Mouse (Mus musculus) hindbrain, embryonic 10.5 days (tissue): ENCODE data around the gene 2700081O15Rik. TPM values are rescaled to one million over a fixed set of nuclear protein-coding genes. Genes with fewer than 3 reads are reported as not detected.

Experiments
- DNase-seq: peaks from one replicate; pipeline ENCODE4 v3.0.0-alpha.2; 2017; ENCODE audit warnings: low spot score
- H3K27ac ChIP-seq: fragments of 300-500 bp; sonication (generic); 2 replicates; pipeline ENCODE4 v1.5.1; 2016; ENCODE audit warnings: mild to moderate bottlenecking, moderate library complexity
- H3K27me3 ChIP-seq: fragments of 300-500 bp; sonication (generic); 2 replicates; pipeline ENCODE4 v1.6.1; 2016; ENCODE audit warnings: mild to moderate bottlenecking; ENCODE audit not compliant: poor library complexity, insufficient read depth, severe bottlenecking
- H3K36me3 ChIP-seq: fragments of 300-500 bp; sonication (generic); 2 replicates; pipeline ENCODE4 v1.6.1; 2016; ENCODE audit warnings: mild to moderate bottlenecking, moderate library complexity
- H3K4me1 ChIP-seq: fragments of 300-500 bp; sonication (generic); replicated peaks from 2 replicates; pipeline ENCODE4 v1.6.1; 2016; ENCODE audit warnings: mild to moderate bottlenecking
- H3K4me3 ChIP-seq: fragments of 300-500 bp; sonication (generic); 2 replicates; pipeline ENCODE4 v1.5.1; 2016; ENCODE audit warnings: mild to moderate bottlenecking, moderate library complexity
- H3K9me3 ChIP-seq: fragments of 300-500 bp; sonication (generic); 2 replicates; pipeline ENCODE4 v1.6.1; 2016; ENCODE audit warnings: mild to moderate bottlenecking, moderate library complexity
- WGBS: fragments of 180-500 bp; shearing (Covaris S2); methylation state at CpG from one replicate; pipeline ENCODE4 v1.1.7; 2016; 5-methylcytosine and 5-hydroxymethylcytosine counted together
- polyA plus RNA-seq: library from polyadenylated mRNA; unstranded; fragments of >200 nt; fragmentation: Nextera tagmentation; extraction: Ambion mirVana; gene quantifications from 2 replicates; pipeline ENCODE4 v1.2.1, GENCODE M21; 2016

Gene 2700081O15Rik
- polyA plus RNA-seq, 1 experiment from 2014 or later: 8.6 TPM

DNA sequence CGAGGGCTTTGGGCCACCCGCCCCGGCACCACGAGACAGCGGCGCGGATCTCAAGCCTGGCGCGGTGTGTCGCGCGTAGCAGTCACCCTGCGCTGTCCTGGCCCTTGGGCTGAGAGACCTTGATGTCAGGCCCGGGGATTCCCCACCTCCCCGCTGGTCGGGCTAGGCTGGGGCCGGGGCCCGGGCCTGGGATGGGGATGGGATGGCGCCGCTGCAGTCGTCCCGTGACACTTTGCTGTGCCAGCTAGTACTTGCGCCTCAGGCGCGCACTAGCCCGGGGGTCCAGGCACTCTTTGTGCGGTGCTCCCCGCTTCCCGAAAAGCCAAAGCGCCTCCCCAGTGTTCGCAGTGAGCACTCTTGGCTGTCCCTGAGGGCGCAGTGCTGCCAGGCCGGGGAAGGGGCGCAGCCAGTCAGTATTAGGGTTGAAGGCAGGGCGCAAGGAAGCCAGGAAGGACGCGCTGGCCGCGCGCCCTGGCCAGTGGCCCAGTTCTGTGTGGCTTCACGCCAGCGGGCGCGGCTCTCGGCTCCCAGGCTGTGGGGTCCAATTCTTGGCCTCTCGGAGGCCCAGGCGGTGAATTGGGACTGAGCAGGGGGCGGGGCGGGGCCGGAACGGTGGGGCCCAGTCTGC, 5.7 kb downstream of the 2700081O15Rik start:
- peak overlapping the region; percentile 88 for H3K27ac ChIP-seq
- H3K4me3 ChIP-seq: peak overlapping the region; percentile 47
- peak; percentile 59 for DNase-seq
- 0 out of 2 replicates have a peak, but pooled peaks cover 3% of the 10 kb centered on the region for H3K9me3 ChIP-seq
- H3K27me3 ChIP-seq: peaks cover 19% of the 10 kb centered on the region; the same call in 1 of the 2 replicates
- H3K4me1 ChIP-seq: peaks cover 67% of the 10 kb centered on the region
- H3K36me3 ChIP-seq: peaks cover 87% of the 10 kb centered on the region
- 12% methylated on average over 51 of the region's 51 CpGs for WGBS

GRCm38 (mm10) chr19:7423656-7424030, 6.2 kb downstream of the 2700081O15Rik start:
- peaks cover 92% of the 10 kb centered on the region for H3K36me3 ChIP-seq

GRCm38 (mm10) chr19:7424131-7424530, 6.7 kb downstream of the 2700081O15Rik start:
- peak overlapping the region; percentile 88; the same call in 1 of the 2 replicates for H3K27ac ChIP-seq
- no peak for DNase-seq
- 65% methylated on average over 7 of the region's 7 CpGs for WGBS
- 0 out of 2 replicates have a peak overlapping the region, but pooled peaks have one; percentile 47 for H3K4me3 ChIP-seq
- 0 out of 2 replicates have a peak, but pooled peaks cover 3% of the 10 kb centered on the region for H3K9me3 ChIP-seq
- peaks cover 61% of the 10 kb centered on the region for H3K4me1 ChIP-seq
- peaks cover 97% of the 10 kb centered on the region for H3K36me3 ChIP-seq
- H3K27me3 ChIP-seq: peaks cover 19% of the 10 kb centered on the region; the same call in 1 of the 2 replicates

More at GRCm38 (mm10) chr19:7423656-7424030, 6.2 kb downstream of the 2700081O15Rik start:
- Histone ChIP-seq H3K4me1 (peaks cover 66% of the 10 kb centered on the region), H3K27me3 (peaks cover 19% of the 10 kb centered on the region; the same call in 1 of the 2 replicates), H3K9me3 (0 out of 2 replicates have a peak, but pooled peaks cover 3% of the 10 kb centered on the region), H3K27ac (peak overlapping the region; percentile 88), H3K4me3 (peak overlapping the region; percentile 47)
- 31% methylated on average over 16 of the region's 16 CpGs for WGBS
- DNase-seq: no peak

DNA sequence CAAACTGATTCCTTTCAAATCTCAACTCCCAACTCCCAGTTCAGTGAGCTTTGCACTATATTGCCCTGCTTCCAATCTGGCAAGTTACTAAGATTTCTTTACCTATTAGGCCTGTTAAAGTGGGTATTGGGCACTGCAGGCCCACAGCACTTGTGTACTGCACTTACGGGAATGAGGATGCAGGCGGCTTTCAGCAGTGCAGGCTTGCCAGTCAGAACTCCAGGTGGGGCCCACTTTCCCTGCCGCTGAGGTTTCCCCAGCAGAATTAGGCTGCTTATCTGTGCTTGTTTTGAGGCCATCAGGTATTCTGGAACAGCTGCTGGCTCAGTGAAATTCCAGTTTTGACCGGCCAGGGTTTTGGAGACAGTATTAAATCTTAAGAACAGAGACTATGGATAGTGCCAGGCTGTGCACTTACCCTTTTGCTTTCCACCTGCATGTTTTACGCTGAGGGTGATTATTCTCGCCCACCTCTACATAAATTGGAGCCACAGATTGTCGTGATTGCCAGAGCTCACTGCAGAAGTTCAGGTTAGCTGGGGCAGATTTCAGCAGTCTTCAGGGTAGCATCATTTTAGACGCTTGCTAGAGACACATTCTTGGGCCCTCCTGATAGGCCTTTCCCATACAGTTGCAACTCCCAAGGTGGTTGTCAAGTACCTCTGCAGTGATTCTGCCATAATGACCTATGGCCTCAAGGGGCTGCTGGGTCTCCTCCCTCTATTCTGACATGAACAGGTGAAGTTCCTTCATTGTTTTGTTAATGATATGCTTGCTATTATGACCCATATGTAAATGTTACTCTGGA, 7.4 kb downstream of the 2700081O15Rik start:
- H3K4me1 ChIP-seq: peaks cover 55% of the 10 kb centered on the region
- 73% methylated on average over 8 of the region's 8 CpGs for WGBS
- H3K27ac ChIP-seq: no peak overlapping the region

DNA sequence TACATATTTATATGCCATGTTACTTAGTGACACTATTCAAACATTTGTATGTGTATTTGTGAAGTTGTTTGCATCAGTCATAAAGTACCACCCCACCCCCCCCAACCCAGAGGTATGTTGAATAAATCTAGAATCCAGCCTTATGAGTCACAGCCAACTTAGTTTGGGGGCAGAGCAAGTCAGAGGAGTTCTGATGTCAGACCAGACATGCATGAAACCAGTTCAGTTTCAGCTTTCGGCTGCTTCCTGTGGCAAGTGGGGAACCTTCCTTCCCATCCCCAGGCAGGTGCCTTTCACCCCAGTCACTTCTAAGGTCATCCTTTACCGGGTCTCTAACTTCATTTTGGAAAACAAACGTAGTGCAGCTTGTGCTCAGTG, 8.0 kb downstream of the 2700081O15Rik start:
- peaks cover 100% of the 10 kb centered on the region for H3K36me3 ChIP-seq
- 60% methylated on average over 3 of the region's 3 CpGs for WGBS
- peaks cover 49% of the 10 kb centered on the region for H3K4me1 ChIP-seq
- H3K27me3 ChIP-seq: peaks cover 14% of the 10 kb centered on the region; the same call in 1 of the 2 replicates
- no peak overlapping the region for H3K27ac ChIP-seq
- H3K4me3 ChIP-seq: no peak overlapping the region
- DNase-seq: peak; percentile 17
- 0 out of 2 replicates have a peak, but pooled peaks cover 3% of the 10 kb centered on the region for H3K9me3 ChIP-seq

More for the DNA sequence above, 7.4 kb downstream of the 2700081O15Rik start:
- Histone ChIP-seq H3K36me3 (peaks cover 100% of the 10 kb centered on the region), H3K4me3 (0 out of 2 replicates have a peak overlapping the region, but pooled peaks have one; percentile 47), H3K27me3 (peaks cover 19% of the 10 kb centered on the region; the same call in 1 of the 2 replicates), H3K9me3 (0 out of 2 replicates have a peak, but pooled peaks cover 3% of the 10 kb centered on the region)
- peak; percentile 23 for DNase-seq

- Histone ChIP-seq H3K27ac (no peak overlapping the region), H3K36me3 (peaks cover 63% of the 10 kb centered on the region)
These were observed 17.5 kb downstream of the 2700081O15Rik start for GRCm38 (mm10) chr19:7434887-7435286.

GRCm38 (mm10) chr19:7436061-7436970, 18.9 kb downstream of the 2700081O15Rik start:
- H3K4me1 ChIP-seq: no peaks in the 10 kb centered on the region
- WGBS: 90% methylated on average over 5 of the region's 5 CpGs
- H3K36me3 ChIP-seq: peaks cover 51% of the 10 kb centered on the region
- no peaks in the 10 kb centered on the region for H3K9me3 ChIP-seq
- no peak overlapping the region for H3K27ac ChIP-seq
- no peaks in the 10 kb centered on the region for H3K27me3 ChIP-seq
- H3K4me3 ChIP-seq: no peak overlapping the region
- no peak for DNase-seq

More at GRCm38 (mm10) chr19:7434887-7435286, 17.5 kb downstream of the 2700081O15Rik start:
- no peaks in the 10 kb centered on the region for H3K4me1 ChIP-seq
- no peaks in the 10 kb centered on the region for H3K27me3 ChIP-seq
- no peaks in the 10 kb centered on the region for H3K9me3 ChIP-seq
- WGBS: 94% methylated on average over 2 of the region's 2 CpGs
- no peak overlapping the region for H3K4me3 ChIP-seq
- no peak for DNase-seq

DNA sequence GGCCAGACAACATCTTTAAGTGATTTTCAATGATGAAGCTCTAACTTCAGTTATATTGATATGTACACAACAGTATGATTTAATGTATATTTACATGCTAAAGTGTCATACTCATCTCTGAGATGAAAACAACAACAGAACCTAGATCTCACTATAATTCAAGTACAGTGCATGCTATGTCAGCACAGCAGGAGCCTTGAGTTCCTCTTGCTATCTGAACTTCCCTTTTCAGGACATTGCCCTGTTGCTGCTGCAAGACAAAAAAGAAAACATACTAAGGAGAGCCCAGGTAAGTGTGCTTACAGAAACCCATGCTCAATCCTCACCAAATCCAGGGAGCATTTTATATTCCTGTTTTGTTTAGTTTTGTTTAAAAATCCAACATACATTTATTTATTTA, 20.9 kb downstream of the 2700081O15Rik start:
- no peak overlapping the region for H3K4me3 ChIP-seq
- peaks cover 34% of the 10 kb centered on the region for H3K36me3 ChIP-seq
- no peaks in the 10 kb centered on the region for H3K9me3 ChIP-seq
- DNase-seq: no peak
- H3K27me3 ChIP-seq: no peaks in the 10 kb centered on the region
- no peaks in the 10 kb centered on the region; the same call in 1 of the 2 replicates for H3K4me1 ChIP-seq
- H3K27ac ChIP-seq: no peak overlapping the region

GRCm38 (mm10) chr19:7441493-7441892, 24.1 kb downstream of the 2700081O15Rik start:
- no peaks in the 10 kb centered on the region; the same call in 1 of the 2 replicates for H3K4me1 ChIP-seq
- DNase-seq: peak; percentile 49
- 72% methylated on average over 14 of the region's 14 CpGs for WGBS
- H3K27me3 ChIP-seq: no peaks in the 10 kb centered on the region
- H3K27ac ChIP-seq: no peak overlapping the region
- H3K4me3 ChIP-seq: no peak overlapping the region
- H3K9me3 ChIP-seq: no peaks in the 10 kb centered on the region
- H3K36me3 ChIP-seq: peaks cover 31% of the 10 kb centered on the region

GRCm38 (mm10) chr19:7445105-7445504, 27.7 kb downstream of the 2700081O15Rik start:
- Histone ChIP-seq H3K9me3 (no peaks in the 10 kb centered on the region), H3K27ac (no peak overlapping the region), H3K4me3 (no peak overlapping the region), H3K36me3 (peaks cover 52% of the 10 kb centered on the region), H3K4me1 (no peaks in the 10 kb centered on the region; the same call in 1 of the 2 replicates), H3K27me3 (no peaks in the 10 kb centered on the region)
- WGBS: 92% methylated on average over 2 of the region's 2 CpGs
- DNase-seq: no peak

- no peaks in the 10 kb centered on the region for H3K9me3 ChIP-seq
- H3K36me3 ChIP-seq: peaks cover 57% of the 10 kb centered on the region
- no peak overlapping the region for H3K4me3 ChIP-seq
- no peaks in the 10 kb centered on the region; the same call in 1 of the 2 replicates for H3K4me1 ChIP-seq
- H3K27me3 ChIP-seq: no peaks in the 10 kb centered on the region
- no peak for DNase-seq
- WGBS: 90% methylated on average over 1 of the region's 1 CpGs
- H3K27ac ChIP-seq: no peak overlapping the region
These were observed 28.2 kb downstream of the 2700081O15Rik start for GRCm38 (mm10) chr19:7445596-7445995.

- H3K4me1 ChIP-seq: no peaks in the 10 kb centered on the region
- DNase-seq: no peak
- H3K27ac ChIP-seq: no peak overlapping the region
- no peak overlapping the region for H3K4me3 ChIP-seq
- H3K36me3 ChIP-seq: peaks cover 34% of the 10 kb centered on the region
- H3K9me3 ChIP-seq: no peaks in the 10 kb centered on the region
- WGBS: 87% methylated on average over 2 of the region's 2 CpGs
- no peaks in the 10 kb centered on the region for H3K27me3 ChIP-seq
These were observed 39.4 kb downstream of the 2700081O15Rik start for GRCm38 (mm10) chr19:7456803-7457202.
